Mouse (Mus musculus) ovary, postnatal 14 days (tissue): ENCODE measurements at regions not wholly inside any gene's neighbourhood (a gene's known extent, or its start where the extent isn't known, plus 50 kb on each side); places are given as distances from the start of the nearest gene placed in this dataset.

Experiments
- DNase-seq: peaks from one replicate; pipeline ENCODE4 v3.0.0; 2022; ENCODE audit warnings: low spot score

DNA sequence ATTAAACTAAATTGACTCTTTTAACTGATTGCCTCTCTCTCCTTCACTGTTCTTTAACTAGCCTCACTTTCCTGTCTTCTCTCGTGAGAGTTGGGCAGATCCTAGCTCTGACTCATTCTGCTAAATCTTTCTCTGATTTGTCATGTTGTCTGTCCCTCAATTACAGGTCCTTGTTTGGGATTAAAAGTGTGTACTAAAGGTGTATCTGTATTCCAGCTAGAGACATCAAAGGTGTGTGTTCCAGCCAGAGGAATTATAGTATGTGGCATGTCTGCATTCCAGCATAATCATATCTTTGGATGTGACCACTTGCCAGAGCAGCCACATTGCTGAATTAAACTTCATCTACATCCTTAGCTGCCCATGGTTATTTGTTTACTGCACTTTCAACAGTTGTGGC is 167.5 kb upstream of the Fam83b start:
- DNase-seq, result no peak

DNA sequence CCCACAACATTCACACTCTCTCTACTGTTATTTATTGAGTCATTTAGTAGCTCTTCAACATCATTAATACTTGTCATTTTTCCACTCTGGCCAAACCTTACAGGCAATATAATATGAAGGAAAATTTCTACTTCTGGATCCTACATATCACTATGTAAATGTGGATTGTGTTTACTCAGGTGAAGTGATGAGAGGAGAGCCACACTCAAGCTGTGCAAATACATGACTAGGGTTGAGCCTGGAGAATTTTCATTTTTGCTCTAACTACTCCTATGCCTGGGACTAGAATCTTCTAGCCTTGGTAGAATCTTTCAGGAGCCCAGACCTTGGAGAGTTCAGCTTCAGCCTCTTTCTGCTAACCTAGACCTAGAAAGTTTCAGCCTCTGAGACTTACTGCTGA is 166.9 kb upstream of the Fam83b start:
- no peak for DNase-seq

- DNase-seq, result no peak
Observed at GRCm38 (mm10) chr9:76722881-76723280, 156.0 kb upstream of the Fam83b start.

DNA sequence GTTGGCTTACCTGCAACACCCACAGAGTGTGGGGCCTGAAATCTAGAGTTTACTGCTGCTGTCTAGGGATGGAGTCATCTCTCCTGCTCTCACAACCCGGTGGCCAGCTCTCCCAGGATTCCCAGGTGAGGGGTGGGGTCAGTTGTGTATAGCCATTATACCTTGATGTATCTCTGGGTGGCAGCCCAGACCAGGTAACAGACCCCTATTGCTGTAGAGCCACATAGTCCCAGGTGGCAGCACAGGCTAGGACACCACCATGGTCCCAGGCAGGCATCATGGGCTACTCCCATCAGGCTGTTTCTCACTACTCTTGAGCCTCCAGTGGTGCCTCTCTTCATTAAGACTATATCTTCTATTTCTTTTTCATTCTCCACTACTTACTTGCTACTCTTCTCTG is 148.9 kb upstream of the Fam83b start:
- no peak for DNase-seq

GRCm38 (mm10) chr9:76706451-76706850 is 139.5 kb upstream of the Fam83b start:
- DNase-seq, result no peak

DNA sequence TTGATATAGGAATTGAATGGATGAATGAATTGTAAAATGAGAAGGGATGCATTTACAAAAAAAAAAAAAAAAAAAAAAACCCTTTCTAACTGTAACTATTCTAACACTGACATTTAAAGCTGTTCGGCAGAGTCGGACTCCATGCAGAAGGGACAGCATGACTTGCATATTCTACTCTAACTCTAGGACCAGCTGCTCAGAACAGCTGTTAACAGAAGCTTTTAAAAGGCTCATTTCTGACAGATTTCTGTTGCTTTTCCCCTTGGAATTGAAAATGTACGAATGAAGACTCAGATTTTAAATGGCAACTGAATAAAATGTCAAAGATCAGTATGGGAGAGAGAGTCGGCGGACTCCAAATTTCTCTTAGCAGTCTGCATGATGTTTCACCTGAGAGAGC is 138.9 kb upstream of the Fam83b start:
- DNase-seq, result no peak

GRCm38 (mm10) chr9:76695547-76695946 is 128.6 kb upstream of the Fam83b start:
- DNase-seq, result no peak

DNA sequence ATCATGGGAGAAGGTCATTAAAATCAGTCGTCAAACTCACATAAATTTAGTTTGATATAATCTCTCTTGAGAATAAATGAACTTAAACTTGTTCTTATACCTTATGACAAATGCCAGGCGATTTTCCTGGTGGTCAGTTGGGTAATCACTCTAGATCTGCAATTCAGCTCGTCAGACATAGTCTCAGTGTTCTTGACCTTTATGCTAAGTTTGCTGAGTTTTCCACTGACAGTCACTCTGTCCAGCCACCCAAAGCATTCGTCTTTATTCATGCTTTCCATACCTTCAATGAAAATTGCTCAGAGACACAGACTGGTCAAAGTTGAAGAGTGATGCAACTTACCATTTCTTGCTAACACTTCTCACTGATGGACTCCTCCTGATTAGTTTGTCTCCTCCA is 126.1 kb upstream of the Fam83b start:
- no peak for DNase-seq

GRCm38 (mm10) chr9:76660848-76661247 is 93.9 kb upstream of the Fam83b start:
- DNase-seq, result peak; percentile 25

- no peak for DNase-seq
Observed at GRCm38 (mm10) chr9:76659798-76660197, 92.9 kb upstream of the Fam83b start.

DNA sequence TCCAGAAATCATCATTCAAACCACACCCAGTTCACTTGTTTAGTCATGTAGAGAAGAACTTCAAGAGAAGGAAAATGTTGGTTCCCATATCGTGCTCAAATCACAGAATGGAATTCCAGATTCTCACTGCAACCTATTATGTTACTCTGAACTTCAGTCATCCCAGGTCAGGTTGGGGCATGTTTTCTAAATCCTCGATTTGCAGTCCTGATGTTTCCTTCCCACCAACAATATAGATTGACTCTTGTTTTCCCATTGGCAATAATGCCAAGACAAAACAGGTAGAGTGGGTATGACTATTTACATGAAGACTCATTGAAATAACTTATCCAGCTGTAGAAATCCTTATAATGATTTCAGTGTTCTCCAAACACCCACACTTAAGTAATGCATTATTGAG is 86.4 kb upstream of the Fam83b start:
- no peak for DNase-seq

GRCm38 (mm10) chr9:76649484-76649883 is 82.6 kb upstream of the Fam83b start:
- DNase-seq, result no peak

DNA sequence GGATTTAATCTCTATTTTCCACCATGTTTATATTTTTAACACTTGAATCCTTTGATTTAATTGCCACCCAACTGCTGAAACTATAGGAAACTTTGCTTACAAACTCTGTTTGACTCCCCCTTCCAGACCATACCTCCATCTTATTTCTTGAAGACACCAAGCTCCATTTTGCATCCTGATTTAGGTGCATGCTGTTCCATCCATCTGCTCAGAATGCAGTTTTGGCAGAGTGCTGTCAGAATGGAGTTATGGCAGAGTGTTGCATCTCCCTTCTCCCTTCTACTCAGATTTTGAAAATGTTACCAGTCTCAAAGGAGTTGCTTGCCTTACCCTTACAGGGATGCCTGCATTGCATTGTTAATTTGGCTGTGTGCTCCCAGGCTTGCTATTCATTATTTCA is 79.5 kb upstream of the Fam83b start:
- no peak for DNase-seq
